Mouse (Mus musculus) CD4-positive helper T cell, adult 2 months (primary cell): ENCODE results near the gene Cog7.

Experiments used
- DNase-seq: peaks from one replicate; pipeline ENCODE4 v3.0.0-alpha.2; 2012; ENCODE audit warnings: low read depth, missing footprints, low spot score

Gene Cog7

DNA sequence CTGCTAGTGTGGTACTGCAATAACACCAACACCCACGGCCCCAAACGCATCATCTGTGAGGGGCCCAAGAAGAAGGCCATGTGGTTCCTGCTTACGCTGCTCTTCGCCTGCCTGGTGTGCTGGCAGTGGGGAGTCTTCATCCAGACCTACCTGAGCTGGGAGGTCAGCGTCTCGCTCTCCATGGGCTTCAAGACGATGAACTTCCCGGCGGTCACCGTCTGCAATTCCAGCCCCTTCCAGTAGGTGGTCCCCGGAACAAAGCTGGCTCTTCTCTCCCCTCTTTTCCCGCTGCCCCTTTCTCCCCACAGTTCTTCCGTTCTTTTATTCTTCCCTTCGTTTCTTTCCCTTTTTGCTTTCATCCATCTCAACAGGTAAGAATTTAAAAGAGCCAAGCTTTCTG lies 82.2 kb downstream of the Cog7 start:
- DNase-seq: no peak

GRCm38 (mm10) chr7:121896689-121897088 lies 84.8 kb downstream of the Cog7 start:
- DNase-seq: no peak

DNA sequence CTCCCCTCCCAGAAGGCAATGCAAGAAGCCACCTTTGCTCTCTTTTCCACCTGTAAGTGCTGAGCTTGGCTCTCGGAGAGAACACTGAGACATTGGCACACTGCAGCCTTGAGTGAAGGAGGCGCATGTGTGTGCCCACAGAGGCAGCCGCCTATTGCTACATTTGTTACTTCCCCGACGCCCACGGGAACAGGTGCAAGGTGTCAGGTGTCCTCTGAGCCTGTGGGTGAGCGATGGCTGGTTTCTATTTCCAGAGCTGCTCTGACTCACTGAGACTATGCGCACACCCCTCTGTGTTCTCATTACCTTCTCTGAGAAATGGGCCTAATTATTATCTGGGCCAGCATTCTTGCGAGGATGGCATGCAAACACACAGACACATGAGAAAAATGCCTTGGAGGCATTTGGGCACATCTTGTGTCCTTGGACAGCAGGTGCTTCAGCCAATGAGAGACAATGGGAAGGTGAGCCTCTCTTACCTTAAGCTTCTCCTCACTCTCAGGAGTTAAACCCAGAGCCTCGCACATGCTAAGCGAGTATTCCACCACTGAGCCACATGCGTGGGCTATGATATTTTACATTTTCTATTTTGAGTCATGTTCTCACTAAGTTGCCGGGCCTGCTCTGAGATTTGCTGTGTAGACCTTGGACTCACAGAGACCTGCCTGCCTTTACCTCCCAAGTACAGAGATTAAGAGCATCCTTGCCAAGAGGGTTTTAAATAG lies 90.7 kb downstream of the Cog7 start:
- DNase-seq: peak; percentile 15

- DNase-seq: no peak
These were observed 101.3 kb downstream of the Cog7 start for GRCm38 (mm10) chr7:121880246-121880645.

DNA sequence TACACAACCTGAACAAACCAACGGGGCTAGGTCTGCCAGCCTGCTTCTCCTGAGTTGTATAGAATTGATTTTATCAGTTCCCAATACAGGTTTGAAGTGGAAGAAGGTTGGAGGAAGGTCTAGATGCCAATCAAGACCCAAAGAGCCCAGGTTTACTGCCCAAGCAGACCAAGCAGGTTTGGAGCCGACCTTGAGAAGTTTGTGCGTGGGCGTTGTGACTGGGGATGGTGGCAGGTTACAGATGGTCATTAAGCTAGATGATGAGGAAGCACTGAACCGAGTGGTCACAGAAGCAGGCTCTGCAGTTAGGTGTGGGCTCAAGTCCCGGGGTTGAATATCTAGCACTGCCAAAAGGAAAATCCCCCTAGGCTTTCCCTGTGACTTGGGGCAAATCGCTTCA lies 106.7 kb downstream of the Cog7 start:
- DNase-seq: no peak

DNA sequence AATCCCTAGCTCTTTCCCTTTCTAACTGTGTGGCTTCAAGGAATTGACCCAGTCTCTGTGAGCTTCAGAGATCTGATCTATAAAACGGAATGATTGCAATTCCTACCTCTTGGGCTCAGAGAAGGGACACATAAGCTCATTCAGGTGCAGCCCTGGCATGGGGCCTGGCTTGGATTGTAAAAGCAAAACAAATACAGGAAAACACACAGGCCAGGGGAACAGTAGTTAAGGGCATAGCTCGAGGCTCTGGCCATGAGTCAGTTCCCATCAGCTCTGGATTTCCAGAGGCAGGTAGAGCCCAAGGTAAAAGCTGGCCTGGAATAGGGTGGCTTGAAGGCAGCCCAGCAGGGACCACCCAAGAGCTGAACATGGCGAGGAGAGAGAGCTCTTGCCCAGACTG lies 107.5 kb downstream of the Cog7 start:
- DNase-seq: no peak

DNA sequence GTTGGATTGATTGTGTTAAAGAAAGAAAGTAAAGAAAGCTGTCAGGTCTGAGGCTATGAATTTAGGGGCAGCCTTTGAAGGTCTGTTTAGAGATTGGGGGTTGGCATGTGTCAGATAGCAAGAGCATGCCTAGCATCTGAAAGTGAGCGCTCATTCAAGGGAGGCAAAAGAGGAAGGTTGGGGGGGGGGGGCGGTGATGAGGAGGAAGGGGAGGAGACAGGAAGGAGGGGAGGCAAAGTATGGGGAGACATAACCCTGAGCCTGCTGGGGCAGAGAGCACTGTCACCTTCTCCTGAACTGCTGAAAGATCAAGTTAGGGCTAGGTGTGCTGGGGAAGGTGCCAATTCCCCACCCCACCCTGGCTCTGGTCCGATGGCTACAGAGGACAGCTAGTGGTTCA lies 109.9 kb downstream of the Cog7 start:
- DNase-seq: no peak

- DNase-seq: no peak
These were observed 116.5 kb downstream of the Cog7 start, which contains the start of gene Scnn1b for GRCm38 (mm10) chr7:121864858-121865585. TSS of gene Scnn1b (plus strand) at chr7:121865038.

- DNase-seq: no peak
These were observed 122.6 kb downstream of the Cog7 start for GRCm38 (mm10) chr7:121858939-121859338.

- no peak for DNase-seq
These were observed 124.2 kb downstream of the Cog7 start for GRCm38 (mm10) chr7:121857177-121857884.

DNA sequence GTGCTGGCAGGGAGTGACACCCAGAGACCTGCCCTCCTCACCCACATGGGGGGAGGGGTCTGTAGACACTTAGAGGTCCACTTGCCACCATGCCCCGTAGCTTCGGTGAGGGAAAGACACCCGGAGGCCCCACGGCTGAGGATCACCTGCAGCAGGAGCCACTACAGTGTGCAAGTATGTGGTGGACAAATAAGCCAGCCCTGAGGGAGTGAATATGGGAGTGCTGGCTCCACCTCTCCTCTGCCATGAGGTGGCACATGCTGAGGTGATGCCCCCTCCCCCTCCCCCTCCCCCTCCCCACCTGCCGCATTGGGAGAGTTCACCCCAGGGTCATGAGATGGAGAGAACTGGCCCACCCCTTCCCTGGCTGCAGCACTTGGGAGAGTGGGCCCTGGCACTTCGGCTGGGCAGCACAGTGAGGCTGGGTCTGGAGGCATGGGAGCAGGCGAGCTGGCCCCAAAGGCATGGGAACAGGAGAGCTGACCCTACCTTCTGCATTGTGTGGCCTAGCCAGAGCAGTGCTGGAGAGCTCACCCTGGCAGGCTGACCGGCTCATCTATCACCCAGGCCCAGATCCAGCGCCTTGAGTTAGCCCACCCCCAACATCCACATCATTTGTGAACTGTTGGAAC lies 132.9 kb downstream of the Cog7 start:
- no peak for DNase-seq

DNA sequence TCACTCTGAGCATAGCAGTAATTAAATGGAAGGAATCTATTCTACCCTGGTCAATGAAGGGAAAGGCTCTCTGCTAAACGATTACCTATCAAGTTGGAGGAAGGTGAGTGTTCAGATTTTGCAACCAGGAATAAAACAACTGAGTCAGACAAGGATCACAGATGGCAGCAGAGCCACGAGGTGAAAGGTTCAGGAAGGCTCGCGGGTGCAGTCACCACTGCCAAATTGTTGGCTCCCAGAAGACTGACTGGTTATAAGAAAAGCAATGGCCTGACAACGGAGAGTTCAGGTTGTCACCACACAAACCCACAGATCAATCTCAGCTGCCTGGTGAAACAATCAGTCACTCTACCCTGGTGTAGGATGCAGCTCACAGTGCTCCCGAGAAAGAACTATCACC lies 135.5 kb downstream of the Cog7 start:
- no peak for DNase-seq

DNA sequence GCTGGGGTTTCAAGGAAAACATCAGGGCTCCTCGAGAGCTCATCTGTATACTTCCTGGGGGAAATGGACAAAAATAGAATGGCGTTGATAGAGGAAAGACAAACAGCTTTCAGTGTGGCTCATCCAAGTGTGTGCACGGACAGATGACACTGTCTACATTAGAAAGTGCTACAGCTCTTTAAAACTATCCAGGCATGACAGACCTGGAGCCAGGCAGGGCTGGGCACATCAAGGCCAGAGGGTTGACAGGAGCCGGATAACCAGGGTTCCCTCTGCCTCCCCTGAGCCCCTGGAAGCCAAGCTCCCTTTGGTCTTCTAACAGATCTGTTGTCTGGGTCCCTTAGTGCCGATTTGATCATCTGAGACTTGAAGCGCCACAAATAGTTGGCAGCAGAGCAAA lies 139.3 kb downstream of the Cog7 start:
- DNase-seq: no peak

DNA sequence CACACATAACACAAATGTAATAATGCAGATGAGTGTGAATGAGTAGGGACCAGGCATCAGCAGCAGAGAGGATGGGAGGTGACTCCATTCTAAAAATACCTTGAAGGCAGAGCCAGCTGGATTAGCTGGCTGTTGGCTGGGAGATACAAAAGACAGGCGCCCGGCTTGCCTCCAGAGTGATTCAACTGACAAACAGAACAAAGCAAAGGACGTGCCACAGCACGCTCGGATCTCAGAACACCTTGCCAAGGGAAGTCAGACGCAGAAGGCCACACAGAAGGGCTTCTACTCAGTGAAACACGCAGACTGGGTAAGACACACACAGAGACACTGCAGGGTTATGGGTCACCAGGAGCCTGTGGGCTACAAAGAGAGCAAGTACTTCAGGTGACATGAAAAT lies 140.7 kb downstream of the Cog7 start:
- DNase-seq: no peak

DNA sequence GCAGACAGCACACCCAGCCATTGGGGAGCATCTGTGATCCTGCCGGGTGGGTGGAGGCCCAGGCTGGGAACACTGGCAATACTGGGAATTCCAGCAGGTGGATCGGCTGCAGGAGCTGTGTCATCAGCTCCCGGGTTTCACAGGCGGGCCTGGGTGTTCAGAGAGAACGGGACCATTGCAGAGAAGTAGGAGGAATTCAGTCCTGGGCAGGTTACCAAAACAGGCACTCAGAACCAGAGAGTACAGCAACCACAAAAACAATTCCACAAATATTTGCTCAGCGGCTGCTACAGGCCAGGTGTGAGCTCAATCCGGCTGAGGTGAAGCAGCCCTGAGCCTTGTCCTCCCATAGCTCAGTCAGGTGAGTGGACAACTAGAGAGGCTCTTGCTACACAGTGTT lies 144.7 kb downstream of the Cog7 start:
- DNase-seq: no peak

DNA sequence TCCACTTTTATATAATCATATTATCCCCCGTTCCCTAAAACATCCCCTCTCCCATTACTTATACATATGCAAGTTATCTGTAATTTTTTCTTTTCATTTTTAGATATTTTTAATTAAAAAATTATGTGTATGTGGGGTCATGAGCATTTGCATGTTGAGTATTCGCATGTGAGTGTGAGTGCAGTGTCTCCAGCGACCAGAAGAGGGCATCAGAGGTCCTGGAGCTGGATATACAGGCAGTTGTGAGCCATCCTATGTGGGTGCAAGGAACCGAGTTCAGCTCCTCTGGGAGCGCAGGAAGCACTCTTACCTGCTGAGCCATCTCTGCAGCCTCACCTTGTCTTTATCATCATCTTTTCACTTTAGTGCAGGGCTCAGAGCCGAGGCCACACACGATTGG lies 146.1 kb downstream of the Cog7 start:
- no peak for DNase-seq
